Mouse (Mus musculus): Measurements from ENCODE around the gene Cdh23. TPM values are rescaled to one million over a fixed set of nuclear protein-coding genes. Genes with fewer than 3 reads are reported as not detected.

Gene Cdh23
- polyA plus RNA-seq, 1 experiment from 2014 or later, result 6.8 TPM

GRCm38 (mm10) chr10:60660986-60661385 is 35.3 kb downstream of the Cdh23 start:
- 76% methylated on average over 9 of the region's 9 CpGs for WGBS
- ATAC-seq (ENCODE audit: low FRiP score), result no peak

GRCm38 (mm10) chr10:60659450-60660020 is 36.8 kb downstream of the Cdh23 start:
- 71% methylated on average over 15 of the region's 15 CpGs for WGBS
- ATAC-seq (ENCODE audit: low FRiP score), result no peak
- no peak for DNase-seq (ENCODE audit: low spot score)

More at GRCm38 (mm10) chr10:60660986-60661385, 35.3 kb downstream of the Cdh23 start:
- H3K9me3 ChIP-seq (ENCODE audit: control insufficient read depth, low read length), result no peaks in the 10 kb centered on the region
- no peak overlapping the region for H3K9ac ChIP-seq
- no peaks in the 10 kb centered on the region for H3K36me3 ChIP-seq (replicated peaks; ENCODE audit: control insufficient read depth, insufficient read depth)
- H3K4me1 ChIP-seq (replicated peaks; ENCODE audit: control insufficient read depth, insufficient read depth, low read length), result no peaks in the 10 kb centered on the region
- no peak overlapping the region for H3K27ac ChIP-seq
- H3K27me3 ChIP-seq (ENCODE audit: control insufficient read depth, insufficient read depth, low read length), result no peaks in the 10 kb centered on the region
- H3K4me2 ChIP-seq (replicated peaks), result no peak overlapping the region
- no peak overlapping the region for H3K4me3 ChIP-seq (replicated peaks; ENCODE audit: low read length)
- no peak for DNase-seq (ENCODE audit: low spot score)

GRCm38 (mm10) chr10:60658176-60658575 is 38.1 kb downstream of the Cdh23 start:
- Histone ChIP-seq H3K4me3 (replicated peaks; ENCODE audit: low read length) (no peak overlapping the region), H3K27ac (no peak overlapping the region), H3K9ac (no peak overlapping the region), H3K36me3 (replicated peaks; ENCODE audit: control insufficient read depth, insufficient read depth) (no peaks in the 10 kb centered on the region), H3K9me3 (ENCODE audit: control insufficient read depth, low read length) (no peaks in the 10 kb centered on the region), H3K4me1 (replicated peaks; ENCODE audit: control insufficient read depth, insufficient read depth, low read length) (no peaks in the 10 kb centered on the region), H3K4me2 (replicated peaks) (no peak overlapping the region), H3K27me3 (ENCODE audit: control insufficient read depth, insufficient read depth, low read length) (no peaks in the 10 kb centered on the region)
- ATAC-seq (ENCODE audit: low FRiP score), result no peak
- 92% methylated on average over 10 of the region's 10 CpGs for WGBS
- DNase-seq (ENCODE audit: low spot score), result no peak

More at GRCm38 (mm10) chr10:60659450-60660020, 36.8 kb downstream of the Cdh23 start:
- Histone ChIP-seq H3K4me2 (replicated peaks) (no peak overlapping the region), H3K27me3 (ENCODE audit: control insufficient read depth, insufficient read depth, low read length) (no peaks in the 10 kb centered on the region), H3K4me3 (replicated peaks; ENCODE audit: low read length) (no peak overlapping the region), H3K27ac (no peak overlapping the region), H3K9ac (no peak overlapping the region; the same call in 1 of the 2 replicates), H3K9me3 (ENCODE audit: control insufficient read depth, low read length) (no peaks in the 10 kb centered on the region), H3K4me1 (replicated peaks; ENCODE audit: control insufficient read depth, insufficient read depth, low read length) (no peaks in the 10 kb centered on the region), H3K36me3 (replicated peaks; ENCODE audit: control insufficient read depth, insufficient read depth) (no peaks in the 10 kb centered on the region)

GRCm38 (mm10) chr10:60653675-60654074 is 42.6 kb downstream of the Cdh23 start:
- Histone ChIP-seq H3K27ac (no peak overlapping the region), H3K4me2 (replicated peaks) (no peak overlapping the region), H3K4me3 (replicated peaks; ENCODE audit: low read length) (no peak overlapping the region), H3K4me1 (replicated peaks; ENCODE audit: control insufficient read depth, insufficient read depth, low read length) (no peaks in the 10 kb centered on the region), H3K9ac (no peak overlapping the region), H3K9me3 (ENCODE audit: control insufficient read depth, low read length) (no peaks in the 10 kb centered on the region), H3K27me3 (ENCODE audit: control insufficient read depth, insufficient read depth, low read length) (no peaks in the 10 kb centered on the region), H3K36me3 (replicated peaks; ENCODE audit: control insufficient read depth, insufficient read depth) (no peaks in the 10 kb centered on the region)
- no peak for ATAC-seq (ENCODE audit: low FRiP score)
- WGBS, result 90% methylated on average over 4 of the region's 4 CpGs
- DNase-seq (ENCODE audit: low spot score), result no peak

GRCm38 (mm10) chr10:60653106-60653505 is 43.2 kb downstream of the Cdh23 start:
- Histone ChIP-seq H3K4me3 (replicated peaks; ENCODE audit: low read length) (no peak overlapping the region), H3K36me3 (replicated peaks; ENCODE audit: control insufficient read depth, insufficient read depth) (no peaks in the 10 kb centered on the region), H3K27me3 (ENCODE audit: control insufficient read depth, insufficient read depth, low read length) (no peaks in the 10 kb centered on the region), H3K4me1 (replicated peaks; ENCODE audit: control insufficient read depth, insufficient read depth, low read length) (no peaks in the 10 kb centered on the region), H3K4me2 (replicated peaks) (no peak overlapping the region), H3K9ac (no peak overlapping the region), H3K9me3 (ENCODE audit: control insufficient read depth, low read length) (no peaks in the 10 kb centered on the region), H3K27ac (no peak overlapping the region)
- DNase-seq (ENCODE audit: low spot score) (no peak), ATAC-seq (ENCODE audit: low FRiP score) (no peak)
- 93% methylated on average over 10 of the region's 10 CpGs for WGBS

GRCm38 (mm10) chr10:60644079-60644641 is 52.1 kb downstream of the Cdh23 start:
- Histone ChIP-seq H3K4me3 (replicated peaks; ENCODE audit: low read length) (no peak overlapping the region), H3K4me1 (replicated peaks; ENCODE audit: control insufficient read depth, insufficient read depth, low read length) (peaks cover 10% of the 10 kb centered on the region), H3K27me3 (ENCODE audit: control insufficient read depth, insufficient read depth, low read length) (no peaks in the 10 kb centered on the region), H3K36me3 (replicated peaks; ENCODE audit: control insufficient read depth, insufficient read depth) (no peaks in the 10 kb centered on the region), H3K9ac (no peak overlapping the region), H3K4me2 (replicated peaks) (no peak overlapping the region), H3K9me3 (ENCODE audit: control insufficient read depth, low read length) (no peaks in the 10 kb centered on the region), H3K27ac (no peak overlapping the region)
- DNase-seq (ENCODE audit: low spot score) (no peak), ATAC-seq (ENCODE audit: low FRiP score) (0 out of 2 replicates have a peak, but pooled peaks have one; percentile 35)
- WGBS, result 57% methylated on average over 14 of the region's 14 CpGs

- H3K4me1 ChIP-seq (replicated peaks; ENCODE audit: control insufficient read depth, insufficient read depth, low read length), result peaks cover 10% of the 10 kb centered on the region
- H3K9me3 ChIP-seq (ENCODE audit: control insufficient read depth, low read length), result no peaks in the 10 kb centered on the region
- no peak overlapping the region for H3K4me2 ChIP-seq (replicated peaks)
- H3K36me3 ChIP-seq (replicated peaks; ENCODE audit: control insufficient read depth, insufficient read depth), result no peaks in the 10 kb centered on the region
- no peaks in the 10 kb centered on the region for H3K27me3 ChIP-seq (ENCODE audit: control insufficient read depth, insufficient read depth, low read length)
- no peak overlapping the region for H3K27ac ChIP-seq
- H3K4me3 ChIP-seq (replicated peaks; ENCODE audit: low read length), result no peak overlapping the region
- no peak overlapping the region for H3K9ac ChIP-seq
- 67% methylated on average over 9 of the region's 9 CpGs for WGBS
- DNase-seq (ENCODE audit: low spot score), result no peak
- no peak for ATAC-seq (ENCODE audit: low FRiP score)
Observed at GRCm38 (mm10) chr10:60639291-60639690, 57.0 kb downstream of the Cdh23 start.

GRCm38 (mm10) chr10:60635568-60636295 is 60.6 kb downstream of the Cdh23 start:
- Histone ChIP-seq H3K27ac (no peak overlapping the region), H3K36me3 (replicated peaks; ENCODE audit: control insufficient read depth, insufficient read depth) (no peaks in the 10 kb centered on the region), H3K9me3 (ENCODE audit: control insufficient read depth, low read length) (no peaks in the 10 kb centered on the region), H3K4me1 (replicated peaks; ENCODE audit: control insufficient read depth, insufficient read depth, low read length) (0 out of 2 replicates have a peak, but pooled peaks cover 3% of the 10 kb centered on the region), H3K9ac (no peak overlapping the region), H3K4me2 (replicated peaks) (no peak overlapping the region), H3K4me3 (replicated peaks; ENCODE audit: low read length) (no peak overlapping the region), H3K27me3 (ENCODE audit: control insufficient read depth, insufficient read depth, low read length) (no peaks in the 10 kb centered on the region)
- whole genome bisulfite sequencing, result 28% methylated on average over 13 of the region's 13 CpGs
- no peak for DNase-seq (ENCODE audit: low spot score)
- no peak for ATAC-seq (ENCODE audit: low FRiP score)

- no peak overlapping the region for H3K27ac ChIP-seq
- H3K4me2 ChIP-seq (replicated peaks), result no peak overlapping the region
- H3K9me3 ChIP-seq (ENCODE audit: control insufficient read depth, low read length), result peaks cover 8% of the 10 kb centered on the region
- H3K9ac ChIP-seq, result no peak overlapping the region
- H3K27me3 ChIP-seq (ENCODE audit: control insufficient read depth, insufficient read depth, low read length), result no peaks in the 10 kb centered on the region
- 0 out of 2 replicates have a peak, but pooled peaks cover 3% of the 10 kb centered on the region for H3K4me1 ChIP-seq (replicated peaks; ENCODE audit: control insufficient read depth, insufficient read depth, low read length)
- ATAC-seq (ENCODE audit: low FRiP score) (no peak), DNase-seq (ENCODE audit: low spot score) (no peak)
- no peaks in the 10 kb centered on the region for H3K36me3 ChIP-seq (replicated peaks; ENCODE audit: control insufficient read depth, insufficient read depth)
- 86% methylated on average over 9 of the region's 9 CpGs for whole genome bisulfite sequencing
- no peak overlapping the region for H3K4me3 ChIP-seq (replicated peaks; ENCODE audit: low read length)
Observed at GRCm38 (mm10) chr10:60634391-60634790, 61.9 kb downstream of the Cdh23 start.

All from hindbrain, embryonic 14.5 days (tissue).